In the genomic region with DNA sequence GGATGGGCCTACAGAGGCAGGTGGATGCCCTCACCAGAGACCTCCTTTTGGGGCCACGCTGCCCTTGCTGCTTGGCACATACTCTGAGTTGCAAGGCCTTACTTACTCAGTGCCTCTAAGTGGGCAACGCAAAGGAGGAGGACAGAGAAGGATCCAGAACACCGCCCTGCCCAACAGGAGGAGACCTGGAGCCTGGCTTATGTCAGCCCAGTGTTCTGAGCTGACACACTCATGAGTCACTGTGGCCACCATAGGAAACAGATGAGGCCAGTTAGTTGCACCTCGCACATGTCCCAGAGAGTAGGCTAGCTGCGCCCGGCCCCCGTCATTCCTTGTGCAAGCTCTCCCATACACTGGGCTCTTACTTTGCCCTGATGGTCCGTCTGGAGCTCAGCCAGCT, we compare ENCODE assay signal across 25 mouse cellular contexts.
"Had no signal": no experiment of that assay in that cellular context is flagged by ENCODE, and none has a peak within 500 bp of the region (broad histone marks: within the 10 kb centered on the region; RNA-seq: fewer than 3 reads in every experiment).

No protein-coding gene starts in this region.

- DNase-seq: gastrocnemius, adult 2 months; gastrocnemius, postnatal 10 days; gastrocnemius, postnatal 25 days; heart, adult 18-20 months; heart, postnatal 10 days; heart, postnatal 4 days; kidney, adult 11 months; kidney, adult 2 months; kidney, adult 9 months; kidney, postnatal 25 days; kidney, postnatal 4 days; liver; liver, embryonic 13.5 days had no signal

- H3K4me3 ChIP-seq: gastrocnemius, adult 2 months; heart, embryonic 10.5 days; heart, embryonic 12.5 days; hindbrain, embryonic 10.5 days; hindbrain, embryonic 12.5 days; hindbrain, embryonic 15.5 days; kidney, embryonic 15.5 days; layer of hippocampus, adult 2 months; left cerebral cortex, adult 2 months; limb, embryonic 10.5 days; limb, embryonic 12.5 days; liver, embryonic 13.5 days had no signal

- H3K27me3 ChIP-seq: heart, embryonic 12.5 days; hindbrain, embryonic 12.5 days; hindbrain, embryonic 15.5 days; kidney, embryonic 15.5 days; limb, embryonic 12.5 days; liver, embryonic 13.5 days had no signal

- ATAC-seq: hindbrain, postnatal 0 days; intestine, embryonic 16.5 days had no signal
